Mouse (Mus musculus): ENCODE data around the gene Abi3. TPM values are rescaled to one million over a fixed set of nuclear protein-coding genes. Genes with fewer than 3 reads are reported as not detected.

Gene Abi3
- polyA plus RNA-seq, 1 experiment from 2014 or later, result 2.4 TPM

GRCm38 (mm10) chr11:95810828-95811227 is 31.4 kb downstream of the Abi3 start:
- ATAC-seq (ENCODE audit: low FRiP score) (no peak), DNase-seq (ENCODE audit: low spot score) (no peak)
- H3K36me3 ChIP-seq (ENCODE audit: control insufficient read depth, insufficient read depth, low read length), result no peaks in the 10 kb centered on the region
- no peak overlapping the region for H3K4me3 ChIP-seq (ENCODE audit: low read depth, low read length)
- H3K4me1 ChIP-seq (replicated peaks; ENCODE audit: control insufficient read depth, insufficient read depth, low read length), result no peaks in the 10 kb centered on the region; the same call in none of the 2 replicates
- H3K27me3 ChIP-seq (ENCODE audit: control insufficient read depth, insufficient read depth, low read length), result no peaks in the 10 kb centered on the region
- H3K4me2 ChIP-seq (replicated peaks; ENCODE audit: low read depth, low read length), result no peak overlapping the region
- no peaks in the 10 kb centered on the region for H3K9me3 ChIP-seq (ENCODE audit: control insufficient read depth, low read length)
- 54% methylated on average over 7 of the region's 7 CpGs for WGBS
- no peak overlapping the region for H3K9ac ChIP-seq (ENCODE audit: low read depth, low read length)
- H3K27ac ChIP-seq (ENCODE audit: low read depth, low read length), result no peak overlapping the region

DNA sequence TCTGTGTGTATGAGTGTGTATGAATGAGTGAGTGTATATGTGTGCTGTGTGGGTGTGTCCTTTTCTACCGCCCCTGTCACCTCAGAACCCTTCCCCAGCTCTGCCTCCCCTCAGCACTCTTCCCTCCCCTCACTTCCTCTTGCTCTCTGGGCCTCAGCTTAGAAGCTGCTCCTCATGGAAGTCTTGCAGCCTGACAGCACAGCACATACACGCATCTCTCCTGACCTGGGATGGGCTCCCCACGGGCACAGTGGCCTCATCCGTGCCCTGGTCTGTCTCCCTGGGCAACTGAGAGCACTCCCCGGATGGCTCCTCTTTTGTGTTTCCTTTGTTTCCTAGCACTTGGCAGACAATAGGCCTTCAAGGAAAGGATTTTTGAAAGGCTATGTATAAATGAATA is 32.7 kb downstream of the Abi3 start:
- Histone ChIP-seq H3K9me3 (ENCODE audit: control insufficient read depth, low read length) (no peaks in the 10 kb centered on the region), H3K4me3 (ENCODE audit: low read depth, low read length) (no peak overlapping the region), H3K9ac (ENCODE audit: low read depth, low read length) (no peak overlapping the region), H3K27ac (ENCODE audit: low read depth, low read length) (0 out of 2 replicates have a peak overlapping the region, but pooled peaks have one; percentile 27), H3K4me2 (replicated peaks; ENCODE audit: low read depth, low read length) (no peak overlapping the region), H3K4me1 (replicated peaks; ENCODE audit: control insufficient read depth, insufficient read depth, low read length) (no peaks in the 10 kb centered on the region; the same call in none of the 2 replicates), H3K36me3 (ENCODE audit: control insufficient read depth, insufficient read depth, low read length) (no peaks in the 10 kb centered on the region), H3K27me3 (ENCODE audit: control insufficient read depth, insufficient read depth, low read length) (no peaks in the 10 kb centered on the region)
- 15% methylated on average over 5 of the region's 5 CpGs for WGBS
- ATAC-seq (ENCODE audit: low FRiP score), result 0 out of 2 replicates have a peak, but pooled peaks have one; percentile 19
- DNase-seq (ENCODE audit: low spot score), result peak; percentile 40

DNA sequence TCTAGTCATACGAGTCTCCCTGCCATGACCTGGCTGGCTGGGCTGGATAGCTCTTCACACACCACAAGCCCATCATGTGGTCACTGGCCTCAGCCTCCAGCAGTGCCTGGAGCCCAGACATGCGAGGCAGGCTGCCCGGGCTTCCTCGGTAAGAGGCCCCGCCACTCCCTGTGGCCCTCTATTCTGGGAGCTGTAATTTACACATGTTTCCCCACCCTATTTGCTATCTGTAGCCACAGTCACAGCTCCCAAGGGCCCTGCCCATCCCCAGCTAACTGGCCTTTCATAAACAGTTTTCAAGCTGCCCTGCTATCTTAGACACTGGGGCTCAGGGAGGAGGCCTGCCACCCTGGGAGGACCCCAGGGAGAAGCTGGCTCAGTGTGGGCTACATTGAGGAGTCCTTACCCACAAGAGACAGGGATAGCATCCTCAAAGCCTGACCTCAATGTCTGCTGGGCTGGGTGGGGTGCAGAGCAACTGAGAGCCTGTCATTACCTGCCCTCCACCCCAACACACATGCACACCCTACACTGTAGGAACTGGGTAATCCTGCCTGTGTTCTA is 33.7 kb downstream of the Abi3 start:
- H3K4me3 ChIP-seq (ENCODE audit: low read depth, low read length), result no peak overlapping the region
- H3K9ac ChIP-seq (ENCODE audit: low read depth, low read length), result no peak overlapping the region
- ATAC-seq (ENCODE audit: low FRiP score) (no peak), DNase-seq (ENCODE audit: low spot score) (no peak)
- H3K4me2 ChIP-seq (replicated peaks; ENCODE audit: low read depth, low read length), result no peak overlapping the region
- WGBS, result 79% methylated on average over 5 of the region's 5 CpGs
- H3K9me3 ChIP-seq (ENCODE audit: control insufficient read depth, low read length), result no peaks in the 10 kb centered on the region
- H3K4me1 ChIP-seq (replicated peaks; ENCODE audit: control insufficient read depth, insufficient read depth, low read length), result no peaks in the 10 kb centered on the region; the same call in none of the 2 replicates
- H3K36me3 ChIP-seq (ENCODE audit: control insufficient read depth, insufficient read depth, low read length), result no peaks in the 10 kb centered on the region
- H3K27me3 ChIP-seq (ENCODE audit: control insufficient read depth, insufficient read depth, low read length), result no peaks in the 10 kb centered on the region
- H3K27ac ChIP-seq (ENCODE audit: low read depth, low read length), result peak overlapping the region; percentile 11; the same call in 1 of the 2 replicates

- H3K27ac ChIP-seq (ENCODE audit: low read depth, low read length), result no peak overlapping the region
- H3K4me3 ChIP-seq (ENCODE audit: low read depth, low read length), result no peak overlapping the region
- DNase-seq (ENCODE audit: low spot score), result no peak
- H3K4me2 ChIP-seq (replicated peaks; ENCODE audit: low read depth, low read length), result no peak overlapping the region
- H3K27me3 ChIP-seq (ENCODE audit: control insufficient read depth, insufficient read depth, low read length), result no peaks in the 10 kb centered on the region
- no peaks in the 10 kb centered on the region for H3K9me3 ChIP-seq (ENCODE audit: control insufficient read depth, low read length)
- no peaks in the 10 kb centered on the region for H3K36me3 ChIP-seq (ENCODE audit: control insufficient read depth, insufficient read depth, low read length)
- no peaks in the 10 kb centered on the region; the same call in none of the 2 replicates for H3K4me1 ChIP-seq (replicated peaks; ENCODE audit: control insufficient read depth, insufficient read depth, low read length)
- no peak for ATAC-seq (ENCODE audit: low FRiP score)
- WGBS, result 99% methylated on average over 5 of the region's 5 CpGs
- no peak overlapping the region for H3K9ac ChIP-seq (ENCODE audit: low read depth, low read length)
Observed at GRCm38 (mm10) chr11:95807884-95808283, 34.4 kb downstream of the Abi3 start.

- H3K9me3 ChIP-seq (ENCODE audit: control insufficient read depth, low read length), result no peaks in the 10 kb centered on the region
- no peaks in the 10 kb centered on the region; the same call in none of the 2 replicates for H3K4me1 ChIP-seq (replicated peaks; ENCODE audit: control insufficient read depth, insufficient read depth, low read length)
- no peak overlapping the region for H3K27ac ChIP-seq (ENCODE audit: low read depth, low read length)
- ATAC-seq (ENCODE audit: low FRiP score) (no peak), DNase-seq (ENCODE audit: low spot score) (no peak)
- no peak overlapping the region for H3K9ac ChIP-seq (ENCODE audit: low read depth, low read length)
- no peak overlapping the region for H3K4me2 ChIP-seq (replicated peaks; ENCODE audit: low read depth, low read length)
- H3K27me3 ChIP-seq (ENCODE audit: control insufficient read depth, insufficient read depth, low read length), result no peaks in the 10 kb centered on the region
- H3K36me3 ChIP-seq (ENCODE audit: control insufficient read depth, insufficient read depth, low read length), result no peaks in the 10 kb centered on the region
- WGBS, result 54% methylated on average over 3 of the region's 3 CpGs
- no peak overlapping the region for H3K4me3 ChIP-seq (ENCODE audit: low read depth, low read length)
Observed at GRCm38 (mm10) chr11:95805527-95805926, 36.7 kb downstream of the Abi3 start.

DNA sequence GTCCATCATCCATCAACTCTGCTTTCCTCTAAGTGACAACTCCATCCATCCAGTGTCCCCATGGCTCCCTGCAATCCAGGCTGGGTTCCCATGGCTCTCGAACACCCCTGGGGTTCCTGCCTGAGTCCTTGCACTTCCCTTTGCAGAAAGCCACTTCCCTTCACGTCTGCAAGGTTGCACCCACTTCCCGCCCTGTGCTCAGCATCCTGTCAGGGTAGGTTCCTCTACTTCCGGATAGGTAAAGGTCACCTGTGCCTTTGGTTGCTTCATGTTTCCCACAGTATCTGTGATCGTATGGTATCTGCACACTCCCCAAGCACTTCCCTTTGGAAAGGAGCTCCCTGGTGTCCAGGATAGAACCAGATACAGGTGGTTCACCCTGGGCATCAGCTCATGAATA is 37.3 kb downstream of the Abi3 start:
- DNase-seq (ENCODE audit: low spot score), result no peak
- Histone ChIP-seq H3K4me3 (ENCODE audit: low read depth, low read length) (no peak overlapping the region), H3K36me3 (ENCODE audit: control insufficient read depth, insufficient read depth, low read length) (no peaks in the 10 kb centered on the region), H3K9me3 (ENCODE audit: control insufficient read depth, low read length) (no peaks in the 10 kb centered on the region), H3K27ac (ENCODE audit: low read depth, low read length) (no peak overlapping the region), H3K9ac (ENCODE audit: low read depth, low read length) (no peak overlapping the region), H3K27me3 (ENCODE audit: control insufficient read depth, insufficient read depth, low read length) (no peaks in the 10 kb centered on the region), H3K4me1 (replicated peaks; ENCODE audit: control insufficient read depth, insufficient read depth, low read length) (no peaks in the 10 kb centered on the region; the same call in 1 of the 2 replicates), H3K4me2 (replicated peaks; ENCODE audit: low read depth, low read length) (no peak overlapping the region)
- 67% methylated on average over 5 of the region's 5 CpGs for WGBS
- ATAC-seq (ENCODE audit: low FRiP score), result no peak

GRCm38 (mm10) chr11:95795582-95795981 is 46.7 kb downstream of the Abi3 start:
- Histone ChIP-seq H3K27ac (ENCODE audit: low read depth, low read length) (no peak overlapping the region), H3K4me1 (replicated peaks; ENCODE audit: control insufficient read depth, insufficient read depth, low read length) (0 out of 2 replicates have a peak, but pooled peaks cover 4% of the 10 kb centered on the region), H3K4me3 (ENCODE audit: low read depth, low read length) (no peak overlapping the region), H3K9me3 (ENCODE audit: control insufficient read depth, low read length) (no peaks in the 10 kb centered on the region), H3K27me3 (ENCODE audit: control insufficient read depth, insufficient read depth, low read length) (peaks cover 6% of the 10 kb centered on the region; the same call in 1 of the 2 replicates), H3K9ac (ENCODE audit: low read depth, low read length) (no peak overlapping the region), H3K36me3 (ENCODE audit: control insufficient read depth, insufficient read depth, low read length) (no peaks in the 10 kb centered on the region), H3K4me2 (replicated peaks; ENCODE audit: low read depth, low read length) (no peak overlapping the region)
- ATAC-seq (ENCODE audit: low FRiP score) (no peak), DNase-seq (ENCODE audit: low spot score) (no peak)
- 68% methylated on average over 5 of the region's 5 CpGs for WGBS

- H3K4me3 ChIP-seq (ENCODE audit: low read depth, low read length), result no peak overlapping the region
- WGBS, result 73% methylated on average over 5 of the region's 5 CpGs
- H3K27me3 ChIP-seq (ENCODE audit: control insufficient read depth, insufficient read depth, low read length), result peaks cover 6% of the 10 kb centered on the region; the same call in 1 of the 2 replicates
- DNase-seq (ENCODE audit: low spot score) (no peak), ATAC-seq (ENCODE audit: low FRiP score) (no peak)
- H3K4me1 ChIP-seq (replicated peaks; ENCODE audit: control insufficient read depth, insufficient read depth, low read length), result 0 out of 2 replicates have a peak, but pooled peaks cover 4% of the 10 kb centered on the region
- no peak overlapping the region for H3K4me2 ChIP-seq (replicated peaks; ENCODE audit: low read depth, low read length)
- no peak overlapping the region for H3K9ac ChIP-seq (ENCODE audit: low read depth, low read length)
- no peaks in the 10 kb centered on the region for H3K9me3 ChIP-seq (ENCODE audit: control insufficient read depth, low read length)
- H3K36me3 ChIP-seq (ENCODE audit: control insufficient read depth, insufficient read depth, low read length), result no peaks in the 10 kb centered on the region
- H3K27ac ChIP-seq (ENCODE audit: low read depth, low read length), result no peak overlapping the region
Observed at GRCm38 (mm10) chr11:95794201-95794600, 48.1 kb downstream of the Abi3 start.

DNA sequence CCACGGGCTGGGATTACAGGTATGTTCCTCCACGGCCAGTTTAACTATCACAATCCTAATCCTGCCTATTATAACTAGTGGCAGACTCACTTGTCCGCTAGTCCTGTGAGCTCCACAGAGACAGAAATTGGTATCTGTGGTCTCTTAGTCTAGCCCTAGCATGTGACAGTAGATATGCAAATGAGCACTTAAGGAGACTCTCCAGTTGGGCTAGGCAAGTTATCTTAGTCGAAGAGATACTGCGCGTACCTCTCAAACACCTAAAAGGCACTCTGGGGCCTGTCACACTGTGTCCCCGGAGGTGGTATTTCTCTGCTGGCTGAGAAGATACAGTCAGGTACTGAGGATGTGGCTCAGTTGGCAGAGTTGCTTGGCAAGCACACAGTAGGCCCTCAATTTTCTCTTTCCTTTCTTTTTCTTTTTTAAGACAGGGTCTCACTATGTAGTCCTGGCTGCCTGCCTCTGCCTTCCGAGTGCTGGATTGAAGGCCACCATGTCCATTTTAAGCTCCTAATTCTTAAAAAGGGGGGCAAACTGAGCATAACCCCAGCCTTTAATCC is 49.2 kb downstream of the Abi3 start:
- Histone ChIP-seq H3K36me3 (ENCODE audit: control insufficient read depth, insufficient read depth, low read length) (no peaks in the 10 kb centered on the region), H3K27me3 (ENCODE audit: control insufficient read depth, insufficient read depth, low read length) (peaks cover 4% of the 10 kb centered on the region; the same call in 1 of the 2 replicates), H3K4me2 (replicated peaks; ENCODE audit: low read depth, low read length) (no peak overlapping the region), H3K9ac (ENCODE audit: low read depth, low read length) (no peak overlapping the region), H3K9me3 (ENCODE audit: control insufficient read depth, low read length) (no peaks in the 10 kb centered on the region), H3K4me1 (replicated peaks; ENCODE audit: control insufficient read depth, insufficient read depth, low read length) (0 out of 2 replicates have a peak, but pooled peaks cover 4% of the 10 kb centered on the region), H3K4me3 (ENCODE audit: low read depth, low read length) (no peak overlapping the region), H3K27ac (ENCODE audit: low read depth, low read length) (no peak overlapping the region)
- 93% methylated on average over 8 of the region's 8 CpGs for WGBS
- ATAC-seq (ENCODE audit: low FRiP score) (no peak), DNase-seq (ENCODE audit: low spot score) (no peak)
